Mouse (Mus musculus): ENCODE measurements at regions not wholly inside any gene's neighbourhood (a gene's known extent, or its start where the extent isn't known, plus 50 kb on each side); places are given as distances from the start of the nearest gene placed in this dataset.

GRCm38 (mm10) chr3:140233809-140234208 lies 978.3 kb downstream of the Pdha2 start:
- TF ChIP-seq POLR2A (IDR thresholded peaks at IDR 0.05; ENCODE audit: insufficient read length, low read depth), result no peak
- TF ChIP-seq USF1 (IDR thresholded peaks at IDR 0.05; ENCODE audit: low read depth), result no peak
- no peak for TF ChIP-seq MAX (IDR thresholded peaks at IDR 0.05; ENCODE audit: low read depth)
- no peak for TF ChIP-seq MYOD1 (IDR thresholded peaks at IDR 0.05; ENCODE audit: control insufficient read depth in 1 of 3, insufficient read length in 2 of 3, low read depth in 2 of 3)
- no peak for TF ChIP-seq MYOG (IDR thresholded peaks at IDR 0.05; ENCODE audit: control insufficient read depth in 1 of 3, insufficient read depth in 1 of 3, insufficient read length in 2 of 3, low read depth in 2 of 3)
- TF ChIP-seq E2F4 (IDR thresholded peaks at IDR 0.05; ENCODE audit: insufficient read depth), result no peak
- TF ChIP-seq REST (IDR thresholded peaks at IDR 0.05; ENCODE audit: insufficient read depth, insufficient read length), result no peak
- no peak for TF ChIP-seq POLR2AphosphoS2 (IDR thresholded peaks at IDR 0.05; ENCODE audit: insufficient read length, low read depth)
- no peak for TF ChIP-seq CEBPB (IDR thresholded peaks at IDR 0.05; ENCODE audit: insufficient read depth, poor library complexity, severe bottlenecking)
- TF ChIP-seq SRF (IDR thresholded peaks at IDR 0.05; ENCODE audit: control insufficient read depth, insufficient read length, low read depth), result no peak
- no peak for TF ChIP-seq TCF12 (IDR thresholded peaks at IDR 0.05; ENCODE audit: insufficient read depth, poor library complexity, severe bottlenecking)
